12 mouse cellular contexts compared by ENCODE assay signal in the genomic region with DNA sequence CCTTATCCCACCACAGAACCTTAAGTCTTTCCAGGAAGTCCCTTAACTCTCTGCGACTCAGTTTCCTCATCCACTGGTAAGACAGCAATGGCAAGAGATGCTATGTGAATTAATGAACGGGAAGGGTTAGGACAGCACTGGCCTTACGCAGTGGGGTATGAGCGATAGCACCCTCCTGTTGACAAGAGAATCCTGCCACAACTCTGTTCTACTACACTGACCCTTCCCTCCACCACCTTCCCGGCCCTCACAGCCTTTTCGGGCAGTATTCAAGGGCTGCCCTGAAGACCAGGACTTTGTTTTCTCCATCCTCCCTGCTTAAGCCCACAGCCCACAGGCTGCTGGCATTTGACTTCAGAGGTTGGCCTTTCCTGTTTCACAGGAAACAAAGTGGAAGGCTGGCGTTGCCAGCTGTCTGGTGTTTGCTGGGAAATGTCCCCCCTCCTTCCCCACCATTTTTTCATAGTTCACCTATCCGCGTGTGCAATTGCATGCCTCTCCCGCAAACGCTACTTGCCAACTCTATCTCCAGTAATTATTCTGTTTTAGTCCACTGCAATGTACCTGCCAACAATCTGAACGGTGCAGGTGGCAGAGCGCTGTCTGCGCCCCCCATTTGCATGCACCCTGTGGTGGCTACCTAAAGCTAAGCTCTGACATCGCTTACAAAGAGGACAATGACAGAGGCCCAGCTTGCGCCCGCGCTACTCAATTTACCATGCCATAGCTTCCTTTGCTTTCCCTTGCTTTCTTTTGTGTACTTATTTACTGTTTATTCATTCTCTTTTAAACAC.
DNase-seq lines count a peak whose midpoint lies in the region; ATAC-seq lines count a peak whose summit lies in the region.
"Had no signal": no experiment of that assay in that cellular context is flagged by ENCODE, and none has a peak within 500 bp of the region (broad histone marks: within the 10 kb centered on the region; RNA-seq: fewer than 3 reads in every experiment).

No protein-coding gene starts in this region.

- H3K9ac ChIP-seq in heart, embryonic 14.5 days (ENCODE audit: low read length), result no peak overlapping the region
- no peak overlapping the region for H3K9ac ChIP-seq in embryonic facial prominence, embryonic 14.5 days (ENCODE audit: low read depth, low read length)
- peak overlapping the region; percentile 21; the same call in 1 of the 2 replicates for H3K9ac ChIP-seq in hindbrain, embryonic 14.5 days
- 0 out of 2 replicates have a peak overlapping the region, but pooled peaks have one; percentile 28 for H3K9ac ChIP-seq in neural tube, embryonic 13.5 days
- H3K9ac ChIP-seq: liver, embryonic 15.5 days; stomach, embryonic 15.5 days had no signal

- 39% methylated on average over 18 of the region's 18 CpGs for WGBS in heart, embryonic 14.5 days
- 41% methylated on average over 18 of the region's 18 CpGs for WGBS in embryonic facial prominence, embryonic 14.5 days
- 23% methylated on average over 18 of the region's 18 CpGs for WGBS in hindbrain, embryonic 14.5 days
- WGBS in neural tube, embryonic 13.5 days, result 32% methylated on average over 18 of the region's 18 CpGs

- H3K4me1 ChIP-seq in heart, embryonic 14.5 days (ENCODE audit: control insufficient read depth in 2 of 2, insufficient read depth in 2 of 2, low read length in 2 of 2), result peaks cover 0 to 2% of the 10 kb centered on the region in 2 experiments; a peak in 3 of 4 replicates
- H3K4me1 ChIP-seq in embryonic facial prominence, embryonic 14.5 days (ENCODE audit: control insufficient read depth, insufficient read depth, low read length), result no peaks in the 10 kb centered on the region
- no peaks in the 10 kb centered on the region for H3K4me1 ChIP-seq in hindbrain, embryonic 14.5 days (replicated peaks; ENCODE audit: control insufficient read depth, insufficient read depth, low read length)
- H3K4me1 ChIP-seq in neural tube, embryonic 13.5 days (replicated peaks), result peaks cover 8% of the 10 kb centered on the region; the same call in 1 of the 2 replicates
- H3K4me1 ChIP-seq: liver, embryonic 15.5 days; stomach, embryonic 15.5 days had no signal

- H3K27ac ChIP-seq in heart, embryonic 14.5 days (replicated peaks in 1 of 2; ENCODE audit: control insufficient read depth in 1 of 2, insufficient read depth in 1 of 2, low read depth in 2 of 2, low read length in 2 of 2), result no peak overlapping the region
- no peak overlapping the region for H3K27ac ChIP-seq in embryonic facial prominence, embryonic 14.5 days (replicated peaks; ENCODE audit: low read depth, low read length)
- no peak overlapping the region for H3K27ac ChIP-seq in hindbrain, embryonic 14.5 days
- H3K27ac ChIP-seq in neural tube, embryonic 13.5 days (replicated peaks), result no peak overlapping the region
- H3K27ac ChIP-seq: liver, embryonic 15.5 days; stomach, embryonic 15.5 days had no signal

- intact Hi-C loops in left cerebral cortex, postnatal 25 days (cut with DNase I), result no loop called here

- H3K27me3 ChIP-seq in heart, embryonic 14.5 days (ENCODE audit: control insufficient read depth, insufficient read depth, low read length), result no peaks in the 10 kb centered on the region
- no peaks in the 10 kb centered on the region for H3K27me3 ChIP-seq in embryonic facial prominence, embryonic 14.5 days (replicated peaks; ENCODE audit: control insufficient read depth, insufficient read depth, low read length)
- H3K27me3 ChIP-seq in hindbrain, embryonic 14.5 days (ENCODE audit: control insufficient read depth, insufficient read depth, low read length), result no peaks in the 10 kb centered on the region
- H3K27me3 ChIP-seq in neural tube, embryonic 13.5 days, result peaks cover 22% of the 10 kb centered on the region
- H3K27me3 ChIP-seq: liver, embryonic 15.5 days; stomach, embryonic 15.5 days had no signal

- no peaks in the 10 kb centered on the region for H3K36me3 ChIP-seq in heart, embryonic 14.5 days (ENCODE audit: control insufficient read depth, insufficient read depth, low read length)
- H3K36me3 ChIP-seq in embryonic facial prominence, embryonic 14.5 days (ENCODE audit: control insufficient read depth, insufficient read depth, low read length), result no peaks in the 10 kb centered on the region
- H3K36me3 ChIP-seq in hindbrain, embryonic 14.5 days (replicated peaks; ENCODE audit: control insufficient read depth, insufficient read depth), result no peaks in the 10 kb centered on the region
- no peaks in the 10 kb centered on the region for H3K36me3 ChIP-seq in neural tube, embryonic 13.5 days
- H3K36me3 ChIP-seq: liver, embryonic 15.5 days; stomach, embryonic 15.5 days had no signal

- H3K4me2 ChIP-seq in heart, embryonic 14.5 days (ENCODE audit: low read length), result 0 out of 2 replicates have a peak overlapping the region, but pooled peaks have one; percentile 18
- H3K4me2 ChIP-seq in embryonic facial prominence, embryonic 14.5 days (ENCODE audit: low read depth, low read length), result peak overlapping the region; percentile 20; the same call in 1 of the 2 replicates
- H3K4me2 ChIP-seq in hindbrain, embryonic 14.5 days (replicated peaks), result peak overlapping the region; percentile 38
- peak overlapping the region; percentile 46 for H3K4me2 ChIP-seq in neural tube, embryonic 13.5 days
- H3K4me2 ChIP-seq: liver, embryonic 15.5 days; stomach, embryonic 15.5 days had no signal

- H3K4me3 ChIP-seq in heart, embryonic 14.5 days (ENCODE audit: control insufficient read depth in 1 of 2, insufficient read depth in 1 of 2, low read depth in 1 of 2, low read length in 2 of 2), result no peak overlapping the region
- H3K4me3 ChIP-seq in embryonic facial prominence, embryonic 14.5 days (ENCODE audit: low read depth, low read length), result no peak overlapping the region
- 0 out of 2 replicates have a peak overlapping the region, but pooled peaks have one; percentile 3 for H3K4me3 ChIP-seq in hindbrain, embryonic 14.5 days (replicated peaks; ENCODE audit: low read length)
- no peak overlapping the region for H3K4me3 ChIP-seq in neural tube, embryonic 13.5 days
- H3K4me3 ChIP-seq: liver, embryonic 15.5 days; stomach, embryonic 15.5 days had no signal

- no peak for ATAC-seq in heart, embryonic 14.5 days (ENCODE audit: insufficient number of reproducible peaks, insufficient read depth, low FRiP score, low read depth)
- no peak for ATAC-seq in embryonic facial prominence, embryonic 14.5 days (ENCODE audit: low read depth)
- ATAC-seq in hindbrain, embryonic 14.5 days (ENCODE audit: low FRiP score), result no peak
- ATAC-seq in neural tube, embryonic 13.5 days (ENCODE audit: low read depth), result peak; percentile 19; the same call in 1 of the 2 replicates
- ATAC-seq in frontal cortex, adult (ENCODE audit: low TSS enrichment), result no peak

- 0 out of 2 replicates have a peak, but pooled peaks cover 3% of the 10 kb centered on the region for H3K9me3 ChIP-seq in heart, embryonic 14.5 days (ENCODE audit: control insufficient read depth, low read length)
- no peaks in the 10 kb centered on the region for H3K9me3 ChIP-seq in embryonic facial prominence, embryonic 14.5 days (ENCODE audit: control insufficient read depth, low read length)
- 0 out of 2 replicates have a peak, but pooled peaks cover 10% of the 10 kb centered on the region for H3K9me3 ChIP-seq in hindbrain, embryonic 14.5 days (ENCODE audit: control insufficient read depth, low read length)
- no peaks in the 10 kb centered on the region for H3K9me3 ChIP-seq in neural tube, embryonic 13.5 days
- H3K9me3 ChIP-seq: liver, embryonic 15.5 days; stomach, embryonic 15.5 days had no signal

- no peak for DNase-seq in heart, adult 18-20 months
- DNase-seq in embryonic facial prominence, embryonic 14.5 days (ENCODE audit: low spot score), result no peak
- no peak for DNase-seq in hindbrain, embryonic 14.5 days (ENCODE audit: low spot score)
- DNase-seq in adrenal gland, adult 8-10 months, result no peak
- no peak for DNase-seq in left cerebral cortex, postnatal 25 days (ENCODE audit: low spot score in 2 of 2)
- DNase-seq: heart, postnatal 4 days; kidney, postnatal 14 days had no signal

Comparison
In these comparisons a context has a peak if more than half of its experiments do, and no peak if none do; other contexts are left out.
1. H3K9ac ChIP-seq: peak in hindbrain, embryonic 14.5 days (single experiment) and neural tube, embryonic 13.5 days (single experiment); none in heart, embryonic 14.5 days (single experiment) and embryonic facial prominence, embryonic 14.5 days (single experiment).
2. Peak in every context shown above with its lines, with median percentiles within 50 percentile points of each other: H3K4me2 ChIP-seq.